Mouse (Mus musculus) splenic B cell, adult 2 months (primary cell): ENCODE measurements around the gene Cbx3.

Experiments used
- DNase-seq: peaks from one replicate; pipeline ENCODE4 v3.0.0-alpha.2; 2011; ENCODE audit warnings: low read depth, low spot score
- H3K27me3 ChIP-seq: 2 replicates; pipeline ENCODE4 v1.6.1; 2012; ENCODE audit warnings: mild to moderate bottlenecking, low read length, moderate library complexity, mixed read lengths; ENCODE audit not compliant: control insufficient read depth, poor library complexity, insufficient read depth, severe bottlenecking
- H3K36me3 ChIP-seq: 2 replicates; pipeline ENCODE4 v1.6.1; 2012; ENCODE audit warnings: mild to moderate bottlenecking, low read length, moderate library complexity, mixed read lengths; ENCODE audit not compliant: control insufficient read depth, poor library complexity, insufficient read depth, severe bottlenecking

Cbx3 gene

GRCm38 (mm10) chr6:51486076-51486710 is 16.0 kb downstream of the Cbx3 start:
- no peak for DNase-seq
- H3K36me3 ChIP-seq, result no peaks in the 10 kb centered on the region
- H3K27me3 ChIP-seq, result no peaks in the 10 kb centered on the region

DNA sequence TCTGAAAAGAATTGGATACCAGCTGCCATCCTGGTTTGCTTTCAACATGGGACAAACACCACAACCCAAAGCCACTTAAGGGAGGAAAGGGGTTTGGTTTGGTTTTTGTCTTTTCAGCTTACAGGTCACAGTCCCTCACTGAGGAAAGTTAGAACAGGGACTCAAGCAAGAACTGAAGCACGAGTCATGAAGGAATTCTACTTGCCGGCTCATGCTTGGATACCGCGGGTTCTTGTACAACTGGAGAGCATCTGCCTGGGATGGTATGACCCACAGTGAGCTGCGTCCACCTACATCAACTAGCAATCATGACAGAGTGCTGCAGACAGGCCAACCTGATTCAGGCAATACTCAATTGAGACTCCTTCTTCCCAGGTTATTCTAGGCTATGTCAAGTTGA is 16.6 kb downstream of the Cbx3 start:
- Histone ChIP-seq H3K27me3 (no peaks in the 10 kb centered on the region), H3K36me3 (no peaks in the 10 kb centered on the region)
- DNase-seq, result no peak

DNA sequence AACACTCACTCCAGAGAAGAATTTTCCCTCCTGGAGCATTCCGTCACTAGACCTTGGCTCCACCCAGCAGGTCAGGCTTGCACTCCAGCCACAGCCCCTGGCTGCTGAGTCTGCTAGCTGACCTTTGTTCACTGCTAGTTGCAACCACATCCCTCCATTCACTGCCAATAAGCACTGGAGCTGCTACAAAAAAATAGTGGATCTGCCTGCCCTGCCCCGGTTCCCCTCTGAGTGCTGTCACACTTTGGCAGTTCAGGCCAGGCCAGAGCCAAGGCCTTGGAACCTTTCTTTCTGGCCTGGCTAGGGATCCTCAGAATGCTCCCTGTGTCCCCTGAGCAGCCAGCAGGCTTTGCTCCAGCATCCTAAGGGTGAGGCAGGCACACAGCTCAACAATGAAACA is 19.6 kb downstream of the Cbx3 start:
- DNase-seq, result no peak
- H3K36me3 ChIP-seq, result no peaks in the 10 kb centered on the region
- H3K27me3 ChIP-seq, result no peaks in the 10 kb centered on the region

- no peak for DNase-seq
- H3K27me3 ChIP-seq, result no peaks in the 10 kb centered on the region
- H3K36me3 ChIP-seq, result no peaks in the 10 kb centered on the region
Observed at GRCm38 (mm10) chr6:51497321-51498111, 27.4 kb downstream of the Cbx3 start.

DNA sequence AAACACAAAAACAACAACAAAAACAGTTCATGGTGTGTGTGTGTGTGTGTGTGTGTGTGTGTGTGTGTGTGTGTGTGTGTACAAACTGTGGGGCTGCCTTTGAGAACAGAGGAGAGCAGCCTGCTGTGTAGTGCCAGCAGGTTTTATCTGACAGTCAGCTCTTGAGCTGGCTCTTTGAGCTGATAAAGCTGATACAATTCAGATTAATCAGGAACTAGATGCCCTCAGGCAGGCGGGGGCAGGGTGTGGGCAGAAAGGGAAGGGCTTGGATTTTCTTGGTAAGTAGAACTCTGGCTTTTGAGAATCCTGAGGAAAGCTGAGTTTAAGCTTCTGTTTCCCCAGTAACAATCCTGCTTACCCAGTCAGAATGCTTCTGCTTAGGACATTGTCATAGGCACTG is 35.5 kb downstream of the Cbx3 start:
- H3K36me3 ChIP-seq, result no peaks in the 10 kb centered on the region
- DNase-seq, result no peak
- no peaks in the 10 kb centered on the region for H3K27me3 ChIP-seq

GRCm38 (mm10) chr6:51507556-51507955 is 37.4 kb downstream of the Cbx3 start:
- no peaks in the 10 kb centered on the region for H3K27me3 ChIP-seq
- DNase-seq, result no peak
- H3K36me3 ChIP-seq, result no peaks in the 10 kb centered on the region

DNA sequence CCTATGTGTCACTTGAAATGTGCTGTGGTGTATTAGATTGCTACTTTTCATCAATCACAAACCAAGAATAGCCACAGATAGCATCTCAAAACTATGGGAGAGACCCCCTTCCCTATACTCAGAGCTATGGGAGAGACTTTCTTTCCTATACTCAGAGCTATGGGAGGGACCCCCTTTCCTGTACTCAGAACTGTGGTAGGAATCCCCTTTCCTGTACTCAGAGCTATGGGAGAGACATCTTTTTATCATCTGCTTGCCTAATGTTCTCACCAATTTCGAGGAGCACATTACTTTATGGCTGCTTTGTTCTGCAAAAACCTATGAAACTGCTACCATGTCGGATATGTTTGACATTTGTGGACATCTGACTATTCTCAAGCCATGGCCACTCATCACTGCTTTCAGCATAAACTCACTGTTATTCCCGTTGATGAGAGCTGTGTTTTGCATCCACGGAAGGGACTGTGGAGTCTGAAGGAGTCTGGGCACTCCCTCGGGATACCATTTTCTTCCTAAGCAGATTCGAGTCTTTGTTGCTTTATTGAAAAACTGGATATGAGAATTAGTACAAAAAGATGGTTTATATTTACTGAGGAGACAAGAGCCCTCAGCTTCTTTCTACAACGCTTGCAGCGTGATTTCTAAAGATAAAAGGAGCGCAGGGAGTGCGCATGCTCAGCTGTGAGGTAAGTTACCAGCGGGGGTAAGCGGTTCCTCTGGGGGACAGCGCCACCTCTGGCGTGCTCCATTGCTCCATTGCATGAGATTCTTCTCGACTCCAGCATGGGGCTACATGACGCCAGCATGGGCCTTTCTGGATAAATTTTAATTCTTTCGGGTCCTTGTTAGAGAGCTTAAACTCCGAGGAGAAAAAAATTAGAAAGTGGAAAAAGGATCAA is 38.8 kb downstream of the Cbx3 start:
- no peaks in the 10 kb centered on the region for H3K27me3 ChIP-seq

GRCm38 (mm10) chr6:51510094-51510493 is 39.9 kb downstream of the Cbx3 start:
- no peaks in the 10 kb centered on the region for H3K27me3 ChIP-seq
- DNase-seq, result peak; percentile 71
- H3K36me3 ChIP-seq, result no peaks in the 10 kb centered on the region

More for the DNA sequence above, 38.8 kb downstream of the Cbx3 start:
- peak; percentile 89 for DNase-seq
- H3K36me3 ChIP-seq, result no peaks in the 10 kb centered on the region

- no peak for DNase-seq
- no peaks in the 10 kb centered on the region for H3K27me3 ChIP-seq
- H3K36me3 ChIP-seq, result no peaks in the 10 kb centered on the region
Observed at GRCm38 (mm10) chr6:51510946-51511345, 40.8 kb downstream of the Cbx3 start.

DNA sequence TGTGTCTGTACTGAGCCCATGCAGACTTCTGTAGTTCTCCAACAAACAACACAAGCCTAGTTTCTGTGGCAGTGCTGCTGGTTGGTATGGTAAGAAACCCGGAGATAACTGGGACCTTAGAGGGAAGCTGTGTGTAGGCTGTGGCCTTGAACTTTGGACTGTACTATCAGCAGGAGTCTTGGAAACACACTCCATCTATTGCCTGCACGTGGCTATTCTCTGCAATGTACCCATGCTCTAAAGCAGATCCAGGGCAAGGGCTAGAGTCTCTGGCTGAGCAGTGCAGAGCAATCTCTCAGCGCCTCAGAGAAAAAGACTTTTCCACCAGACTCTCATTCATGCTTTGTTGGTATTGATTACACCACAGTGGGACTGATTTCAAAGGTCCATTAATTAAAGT is 43.6 kb downstream of the Cbx3 start:
- DNase-seq, result no peak
- Histone ChIP-seq H3K36me3 (no peaks in the 10 kb centered on the region), H3K27me3 (no peaks in the 10 kb centered on the region)

- no peaks in the 10 kb centered on the region for H3K36me3 ChIP-seq
- no peaks in the 10 kb centered on the region for H3K27me3 ChIP-seq
- DNase-seq, result no peak
Observed at GRCm38 (mm10) chr6:51514860-51515259, 44.7 kb downstream of the Cbx3 start.

DNA sequence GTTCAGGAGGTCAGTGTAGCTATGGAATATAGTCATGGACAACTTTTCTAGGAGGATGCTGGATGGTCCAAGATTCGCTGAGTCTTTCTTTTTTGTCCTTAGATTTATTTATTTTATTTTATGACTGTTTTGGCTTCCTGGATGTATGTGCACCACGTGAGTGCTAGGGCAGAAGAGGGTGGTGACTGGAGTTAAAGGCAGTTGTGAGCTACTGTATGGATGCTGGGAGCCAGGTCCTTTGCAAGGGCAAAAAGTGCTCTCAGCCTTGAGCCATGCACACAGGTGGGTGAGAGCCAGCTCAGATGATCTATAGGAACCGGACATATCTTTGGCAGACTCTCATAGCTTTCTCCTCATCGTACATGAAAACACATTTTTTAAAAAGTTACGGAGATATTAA is 53.1 kb downstream of the Cbx3 start:
- DNase-seq, result no peak
- H3K27me3 ChIP-seq, result no peaks in the 10 kb centered on the region
- no peaks in the 10 kb centered on the region for H3K36me3 ChIP-seq

- no peaks in the 10 kb centered on the region for H3K27me3 ChIP-seq
- H3K36me3 ChIP-seq, result no peaks in the 10 kb centered on the region
- DNase-seq, result peak; percentile 28
Observed at GRCm38 (mm10) chr6:51523807-51524320, 53.7 kb downstream of the Cbx3 start, which contains the start of gene Snx10. Gene Snx10 (plus strand): TSS chr6:51523901.

DNA sequence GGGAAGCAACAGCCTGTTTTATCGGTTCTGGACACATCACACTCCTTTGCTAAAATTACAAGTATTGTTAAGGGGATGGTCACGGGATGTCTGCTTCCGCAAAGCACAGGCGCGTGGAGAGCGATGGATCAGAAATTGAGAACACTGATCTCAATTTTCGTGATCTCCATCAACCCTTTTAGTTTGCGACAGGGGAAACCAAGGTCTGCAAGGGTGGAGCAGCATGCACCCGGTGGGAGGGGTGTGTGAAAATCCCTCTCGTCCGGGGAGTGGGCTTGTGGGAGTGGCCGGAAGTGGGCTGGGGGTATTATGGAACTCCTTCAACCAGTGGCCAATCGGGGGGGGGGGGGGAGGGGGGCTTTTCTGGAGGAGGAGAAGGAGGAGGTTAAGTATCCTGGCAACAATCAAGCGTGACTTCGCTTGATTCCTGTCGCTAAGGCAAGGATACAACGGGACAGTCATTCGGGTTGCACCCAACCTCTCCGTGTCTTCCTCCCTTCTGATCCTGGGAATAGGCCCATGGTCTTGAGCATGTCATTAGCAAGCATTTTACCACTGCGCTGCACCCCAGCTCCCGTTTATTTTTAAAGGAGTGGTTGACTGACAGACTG is 54.3 kb downstream of the Cbx3 start:
- Histone ChIP-seq H3K36me3 (no peaks in the 10 kb centered on the region), H3K27me3 (no peaks in the 10 kb centered on the region)
- peak; percentile 58 for DNase-seq
